Mouse (Mus musculus): ENCODE measurements around the gene Gnb1l. TPM values are rescaled to one million over a fixed set of nuclear protein-coding genes. Genes with fewer than 3 reads are reported as not detected.

Gnb1l gene
- polyA plus RNA-seq, 1 experiment: 13.3 TPM

DNA sequence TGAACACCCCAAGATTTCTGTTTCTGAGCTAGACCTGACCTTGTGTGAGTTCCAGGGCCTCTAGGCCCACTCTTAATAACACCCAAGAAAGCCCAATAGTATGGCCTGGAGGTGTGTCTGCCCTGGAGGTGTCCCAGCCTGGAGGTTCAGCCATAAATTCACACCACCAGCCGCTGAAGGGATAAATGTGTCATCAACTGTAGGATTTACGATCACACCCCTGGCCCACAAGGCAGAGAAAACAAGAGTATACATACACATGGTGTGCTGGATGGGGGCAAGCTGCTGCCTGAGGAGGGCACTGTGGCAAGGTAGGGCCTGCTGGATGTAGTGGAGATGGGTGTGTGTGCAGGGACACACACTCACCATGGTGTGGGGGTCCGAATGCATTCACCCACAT lies 114.8 kb downstream of the Gnb1l start:
- Histone ChIP-seq H3K36me3 (ENCODE audit: control insufficient read depth, insufficient read depth) (no peaks in the 10 kb centered on the region), H3ac (ENCODE audit: control insufficient read depth, insufficient read length, low read depth) (no peak overlapping the region), H3K79me3 (ENCODE audit: low read depth) (no peaks in the 10 kb centered on the region), H3K79me2 (ENCODE audit: control insufficient read depth, insufficient read depth) (no peaks in the 10 kb centered on the region), H3K4me3 (ENCODE audit: insufficient read depth, poor library complexity, severe bottlenecking) (no peak overlapping the region), H3K27me3 (ENCODE audit: control insufficient read depth, insufficient read depth, insufficient read length) (no peaks in the 10 kb centered on the region)
- TF ChIP-seq MAX (IDR thresholded peaks at IDR 0.05) (no peak), MYOD1 (IDR thresholded peaks at IDR 0.05; ENCODE audit: control insufficient read depth, insufficient read length, low read depth) (no peak), FOSL1 (IDR thresholded peaks at IDR 0.05; ENCODE audit: insufficient read depth, low read length, poor library complexity, severe bottlenecking) (no peak), USF1 (IDR thresholded peaks at IDR 0.05; ENCODE audit: low read depth) (no peak), MYOG (IDR thresholded peaks at IDR 0.05; ENCODE audit: control insufficient read depth, extremely low read depth, insufficient read length) (no peak), CTCF (IDR thresholded peaks at IDR 0.05; ENCODE audit: control insufficient read depth, insufficient read depth, insufficient read length) (no peak), CEBPB (IDR thresholded peaks at IDR 0.05; ENCODE audit: low read depth) (no peak)

Other genes with a start within 250 kb of the Gnb1l start
- gene Ranbp1, start 250.0 kb upstream of the Gnb1l start, polyA plus RNA-seq (2012; fragmentation: generic; extraction: Trizol): 422 TPM
- gene Gm49776, start 240.4 kb upstream of the Gnb1l start, polyA plus RNA-seq (2012; fragmentation: generic; extraction: Trizol): 0.46 TPM
- 22.0 TPM for gene Dgcr8, start 209.5 kb upstream of the Gnb1l start, polyA plus RNA-seq (2012; fragmentation: generic; extraction: Trizol)
- 20.6 TPM for gene Tango2, start 150.6 kb upstream of the Gnb1l start, polyA plus RNA-seq (2012; fragmentation: generic; extraction: Trizol)
- gene Arvcf, start 150.5 kb upstream of the Gnb1l start, polyA plus RNA-seq (2012; fragmentation: generic; extraction: Trizol): 5.4 TPM
- gene Txnrd2, start 72.3 kb upstream of the Gnb1l start, polyA plus RNA-seq (2012; fragmentation: generic; extraction: Trizol): 19.4 TPM
- gene Comt, start 71.9 kb upstream of the Gnb1l start, polyA plus RNA-seq (2012; fragmentation: generic; extraction: Trizol): 96.2 TPM
- gene Rtl10, start 188 bp downstream of the Gnb1l start, polyA plus RNA-seq (2012; fragmentation: generic; extraction: Trizol): 10.6 TPM
- gene Tbx1, start 92.0 kb downstream of the Gnb1l start, polyA plus RNA-seq (2012; fragmentation: generic; extraction: Trizol): 12.1 TPM
- 6.4 TPM for gene Gp1bb, start 123.7 kb downstream of the Gnb1l start, polyA plus RNA-seq (2012; fragmentation: generic; extraction: Trizol)
- gene Gm49601, start 127.7 kb downstream of the Gnb1l start, polyA plus RNA-seq (2012; fragmentation: generic; extraction: Trizol): 5.3 TPM
- gene Sept5, start 131.2 kb downstream of the Gnb1l start, polyA plus RNA-seq (2012; fragmentation: generic; extraction: Trizol): 74.2 TPM